Mouse (Mus musculus): Measurements from ENCODE around the gene Slc17a9. TPM values are rescaled to one million over a fixed set of nuclear protein-coding genes. Genes with fewer than 3 reads are reported as not detected.

Slc17a9 gene
- polyA plus RNA-seq (2016; fragmentation: Nextera tagmentation; extraction: Ambion mirVana), result 0.43 and 0.52 TPM in 2 replicates

DNA sequence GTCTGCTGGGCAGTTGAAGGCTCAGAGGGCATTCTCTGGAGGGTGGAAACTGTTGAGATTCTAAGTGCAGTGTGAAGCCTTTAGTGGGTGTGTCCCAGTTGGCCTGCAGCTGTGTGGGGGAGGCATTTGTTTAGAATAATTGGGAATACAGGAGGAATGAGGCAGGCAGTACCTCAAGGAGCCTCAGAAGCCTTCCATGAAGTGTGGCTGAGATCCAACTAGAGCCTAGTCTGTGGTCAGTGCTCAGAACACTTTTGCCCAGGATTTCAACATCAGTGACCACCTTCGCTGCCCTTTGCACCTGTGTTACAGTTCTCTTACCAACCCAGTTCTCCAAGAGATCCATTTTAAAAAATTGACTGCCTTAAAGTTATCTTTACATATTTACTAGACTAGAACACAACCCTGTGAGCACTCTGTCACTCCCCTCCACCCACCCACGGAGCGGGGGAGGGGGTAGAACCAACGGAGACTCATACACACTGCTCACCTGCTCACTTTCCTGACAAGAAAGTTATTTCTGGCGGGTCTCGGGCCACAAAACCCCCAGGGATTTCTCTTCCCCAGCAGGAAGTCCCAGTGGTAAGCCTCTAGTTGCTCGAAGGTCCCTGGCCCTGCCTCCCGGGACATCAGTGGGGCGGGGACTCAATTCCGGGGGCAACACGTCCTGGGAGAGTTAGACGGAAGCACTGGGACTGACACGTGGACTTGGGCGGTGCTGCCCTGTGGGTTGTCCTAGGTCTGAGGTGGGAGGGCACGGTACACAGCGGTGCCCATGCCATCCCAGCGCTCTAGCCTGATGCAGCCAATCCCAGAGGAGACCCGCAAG is at the start of gene Slc17a9:
TSS of gene Slc17a9 (plus strand) at position 679 of the 829 bp plus-strand sequence.
- no peak for ATAC-seq (ENCODE audit: low FRiP score, low read depth)
- peaks cover 5% of the 10 kb centered on the region; the same call in 1 of the 2 replicates for H3K4me1 ChIP-seq
- H3K9ac ChIP-seq, result no peak within 1 kb of the TSS
- no peaks in the 10 kb centered on the region for H3K9me3 ChIP-seq
- H3K27ac ChIP-seq, result no peak within 1 kb of the TSS
- H3K4me2 ChIP-seq (replicated peaks), result no peak within 1 kb of the TSS
- WGBS, result 6% methylated on average over 18 of the region's 18 CpGs
- H3K36me3 ChIP-seq, result peaks cover 41% of the 10 kb centered on the region
- H3K27me3 ChIP-seq (replicated peaks), result peaks cover 2% of the 10 kb centered on the region; the same call in 1 of the 2 replicates
- H3K4me3 ChIP-seq, result no peak within 1 kb of the TSS

- WGBS, result 92% methylated on average over 2 of the region's 2 CpGs
- Histone ChIP-seq H3K27me3 (replicated peaks) (no peaks in the 10 kb centered on the region), H3K27ac (no peak overlapping the region), H3K9ac (no peak overlapping the region), H3K4me2 (replicated peaks) (no peak overlapping the region), H3K36me3 (peaks cover 57% of the 10 kb centered on the region), H3K9me3 (no peaks in the 10 kb centered on the region), H3K4me1 (no peaks in the 10 kb centered on the region), H3K4me3 (no peak overlapping the region)
- ATAC-seq (ENCODE audit: low FRiP score, low read depth), result no peak
Observed at GRCm38 (mm10) chr2:180676706-180677105, 48.4 kb upstream of the Slc17a9 start.

- H3K9ac ChIP-seq, result no peak overlapping the region
- H3K4me1 ChIP-seq, result no peaks in the 10 kb centered on the region
- no peak overlapping the region for H3K4me3 ChIP-seq
- no peak overlapping the region for H3K4me2 ChIP-seq (replicated peaks)
- H3K9me3 ChIP-seq, result no peaks in the 10 kb centered on the region
- H3K36me3 ChIP-seq, result peaks cover 56% of the 10 kb centered on the region
- 24% methylated on average over 4 of the region's 4 CpGs for WGBS
- H3K27ac ChIP-seq, result no peak overlapping the region
- ATAC-seq (ENCODE audit: low FRiP score, low read depth), result peak; percentile 76
- no peaks in the 10 kb centered on the region for H3K27me3 ChIP-seq (replicated peaks)
Observed at GRCm38 (mm10) chr2:180678609-180679140, 46.4 kb upstream of the Slc17a9 start.

- Histone ChIP-seq H3K4me2 (replicated peaks) (no peak overlapping the region), H3K9ac (no peak overlapping the region), H3K27ac (no peak overlapping the region), H3K36me3 (peaks cover 67% of the 10 kb centered on the region), H3K4me1 (no peaks in the 10 kb centered on the region), H3K9me3 (no peaks in the 10 kb centered on the region), H3K4me3 (no peak overlapping the region), H3K27me3 (replicated peaks) (no peaks in the 10 kb centered on the region)
- ATAC-seq (ENCODE audit: low FRiP score, low read depth), result no peak
- WGBS, result 61% methylated on average over 2 of the region's 2 CpGs
Observed at GRCm38 (mm10) chr2:180681225-180681624, 43.8 kb upstream of the Slc17a9 start.

DNA sequence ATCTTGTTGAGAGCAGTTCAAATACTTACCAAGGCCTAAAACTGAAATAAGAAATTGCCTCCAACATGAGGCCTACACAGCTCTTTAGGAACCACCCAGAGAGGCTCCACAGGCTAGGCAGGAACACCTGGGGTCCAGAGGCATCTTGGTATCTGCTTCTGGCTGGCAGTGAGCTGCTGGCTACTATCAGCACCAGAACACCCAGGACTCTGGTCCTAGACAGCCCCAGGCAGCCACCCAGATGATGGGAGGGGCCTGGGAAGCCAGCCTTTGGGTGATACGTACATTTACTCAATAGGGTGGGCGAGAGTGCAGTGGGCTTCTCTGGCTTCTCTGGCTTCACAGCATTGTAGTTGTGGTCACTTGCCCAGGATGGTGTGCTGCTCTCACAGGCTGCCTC is 41.5 kb upstream of the Slc17a9 start:
- no peak for ATAC-seq (ENCODE audit: low FRiP score, low read depth)
- H3K9ac ChIP-seq, result no peak overlapping the region
- no peak overlapping the region for H3K4me2 ChIP-seq (replicated peaks)
- H3K4me3 ChIP-seq, result no peak overlapping the region
- no peaks in the 10 kb centered on the region for H3K27me3 ChIP-seq (replicated peaks)
- WGBS, result 85% methylated on average over 2 of the region's 2 CpGs
- H3K27ac ChIP-seq, result no peak overlapping the region
- H3K4me1 ChIP-seq, result no peaks in the 10 kb centered on the region
- H3K9me3 ChIP-seq, result no peaks in the 10 kb centered on the region
- H3K36me3 ChIP-seq, result peaks cover 89% of the 10 kb centered on the region

GRCm38 (mm10) chr2:180684031-180684430 is 41.0 kb upstream of the Slc17a9 start:
- peaks cover 91% of the 10 kb centered on the region for H3K36me3 ChIP-seq
- H3K27me3 ChIP-seq (replicated peaks), result no peaks in the 10 kb centered on the region
- ATAC-seq (ENCODE audit: low FRiP score, low read depth), result no peak
- H3K9me3 ChIP-seq, result no peaks in the 10 kb centered on the region
- no peak overlapping the region for H3K27ac ChIP-seq
- no peak overlapping the region for H3K4me3 ChIP-seq
- H3K4me1 ChIP-seq, result no peaks in the 10 kb centered on the region
- 94% methylated on average over 4 of the region's 4 CpGs for WGBS
- no peak overlapping the region for H3K4me2 ChIP-seq (replicated peaks)
- H3K9ac ChIP-seq, result no peak overlapping the region

DNA sequence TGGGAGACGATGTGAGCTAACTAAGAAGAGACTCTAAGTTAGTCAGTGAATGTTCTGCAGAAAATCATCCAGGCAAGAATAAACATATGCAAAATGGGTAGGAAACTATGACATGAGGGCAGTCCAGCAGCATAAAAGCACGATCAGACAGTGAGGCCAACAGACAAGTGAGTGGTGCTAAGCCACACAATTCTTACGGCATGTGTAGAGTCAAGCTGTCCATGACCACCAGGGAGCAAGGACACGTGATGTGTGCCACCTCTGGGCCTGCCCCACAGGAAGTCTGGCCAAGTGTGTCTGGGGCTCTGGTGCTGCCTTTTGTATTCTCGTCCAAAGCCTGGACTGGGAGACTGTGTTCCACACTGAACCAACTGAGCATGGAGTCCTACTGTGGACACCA is 35.2 kb upstream of the Slc17a9 start:
- peaks cover 11% of the 10 kb centered on the region; the same call in 1 of the 2 replicates for H3K4me1 ChIP-seq
- no peak overlapping the region for H3K27ac ChIP-seq
- ATAC-seq (ENCODE audit: low FRiP score, low read depth), result no peak
- H3K27me3 ChIP-seq (replicated peaks), result no peaks in the 10 kb centered on the region
- no peak overlapping the region for H3K4me2 ChIP-seq (replicated peaks)
- H3K4me3 ChIP-seq, result no peak overlapping the region
- H3K36me3 ChIP-seq, result peaks cover 60% of the 10 kb centered on the region
- H3K9me3 ChIP-seq, result no peaks in the 10 kb centered on the region
- H3K9ac ChIP-seq, result no peak overlapping the region
- WGBS, result 92% methylated on average over 5 of the region's 5 CpGs

DNA sequence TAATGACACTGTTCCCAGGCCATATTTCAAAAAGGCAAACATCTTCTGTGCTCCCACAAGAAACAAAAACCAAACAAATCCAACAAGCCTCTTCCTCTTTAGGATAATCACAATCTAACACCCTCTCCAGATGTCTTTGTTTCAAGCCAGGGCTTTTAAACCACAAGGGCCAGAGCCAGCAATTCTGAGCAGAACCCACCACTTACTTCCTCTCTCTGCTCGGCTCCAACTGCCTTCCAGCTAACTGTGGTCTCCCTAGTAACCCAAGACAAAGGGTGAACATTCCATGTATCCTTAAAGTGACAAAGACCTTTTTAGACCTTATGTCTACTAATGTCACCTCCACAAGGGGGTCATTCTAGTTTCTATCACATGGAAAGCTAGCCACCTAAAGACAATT is 32.4 kb upstream of the Slc17a9 start:
- Histone ChIP-seq H3K27ac (0 out of 2 replicates have a peak overlapping the region, but pooled peaks have one; percentile 50), H3K36me3 (peaks cover 33% of the 10 kb centered on the region), H3K4me2 (replicated peaks) (peak overlapping the region; percentile 39), H3K27me3 (replicated peaks) (no peaks in the 10 kb centered on the region), H3K4me3 (no peak overlapping the region), H3K9me3 (no peaks in the 10 kb centered on the region), H3K4me1 (peaks cover 11% of the 10 kb centered on the region; the same call in 1 of the 2 replicates), H3K9ac (0 out of 2 replicates have a peak overlapping the region, but pooled peaks have one; percentile 17)
- 0% methylated on average over 1 of the region's 1 CpGs for WGBS
- ATAC-seq (ENCODE audit: low FRiP score, low read depth), result peak; percentile 48; the same call in 1 of the 2 replicates

GRCm38 (mm10) chr2:180695176-180695575 is 29.9 kb upstream of the Slc17a9 start:
- Histone ChIP-seq H3K27me3 (replicated peaks) (no peaks in the 10 kb centered on the region), H3K9ac (no peak overlapping the region), H3K4me1 (peaks cover 21% of the 10 kb centered on the region), H3K9me3 (no peaks in the 10 kb centered on the region), H3K27ac (no peak overlapping the region), H3K36me3 (peaks cover 9% of the 10 kb centered on the region), H3K4me3 (no peak overlapping the region), H3K4me2 (replicated peaks) (no peak overlapping the region)
- WGBS, result 72% methylated on average over 2 of the region's 2 CpGs
- no peak for ATAC-seq (ENCODE audit: low FRiP score, low read depth)

- WGBS, result 80% methylated on average over 5 of the region's 5 CpGs
Observed at GRCm38 (mm10) chr2:180700457-180700856, 24.6 kb upstream of the Slc17a9 start.

DNA sequence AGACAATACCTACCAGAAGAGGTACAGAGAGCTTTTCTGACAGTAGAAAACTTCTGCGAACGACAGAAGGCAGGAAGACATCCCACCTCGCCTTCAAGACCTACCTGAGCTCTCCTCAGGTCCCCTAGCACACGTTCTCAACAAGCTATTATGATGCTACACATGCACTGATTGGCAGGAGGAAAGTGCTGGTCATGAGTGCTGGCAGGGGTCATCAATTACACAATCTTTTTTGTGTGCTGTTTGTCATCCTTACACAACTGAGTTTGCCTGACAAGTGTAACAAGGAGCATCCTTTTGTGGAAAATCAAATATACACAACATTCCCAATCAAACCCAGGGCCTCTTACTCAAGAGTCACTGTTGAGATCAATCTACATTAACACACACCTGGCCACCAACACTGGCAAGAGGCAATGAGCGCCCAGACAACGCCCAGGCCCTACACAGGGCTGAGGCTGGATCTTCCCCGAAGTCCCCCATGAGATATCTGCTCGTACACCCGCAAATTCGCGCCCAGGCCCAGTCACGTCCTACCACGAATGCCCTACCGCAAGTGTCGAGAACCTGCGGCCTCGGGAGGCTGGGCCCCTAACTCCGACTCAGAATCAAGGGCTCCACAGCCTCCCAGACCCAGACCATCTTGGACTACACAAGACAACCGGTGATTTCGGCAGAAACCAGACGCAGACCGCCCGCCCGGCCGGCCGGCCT is 23.9 kb upstream of the Slc17a9 start:
- no peaks in the 10 kb centered on the region for H3K9me3 ChIP-seq
- no peaks in the 10 kb centered on the region for H3K36me3 ChIP-seq
- peak overlapping the region; percentile 88 for H3K4me3 ChIP-seq
- peak overlapping the region; percentile 81 for H3K4me2 ChIP-seq (replicated peaks)
- H3K4me1 ChIP-seq, result peaks cover 30% of the 10 kb centered on the region
- peak overlapping the region; percentile 93 for H3K9ac ChIP-seq
- ATAC-seq (ENCODE audit: low FRiP score, low read depth), result peak; percentile 54
- peak overlapping the region; percentile 80 for H3K27ac ChIP-seq
- no peaks in the 10 kb centered on the region for H3K27me3 ChIP-seq (replicated peaks)
- WGBS, result 7% methylated on average over 26 of the region's 26 CpGs

More at GRCm38 (mm10) chr2:180700457-180700856, 24.6 kb upstream of the Slc17a9 start:
- Histone ChIP-seq H3K27me3 (replicated peaks) (no peaks in the 10 kb centered on the region), H3K4me2 (replicated peaks) (peak overlapping the region; percentile 81), H3K9ac (peak overlapping the region; percentile 93; the same call in 1 of the 2 replicates), H3K36me3 (no peaks in the 10 kb centered on the region), H3K4me1 (peaks cover 30% of the 10 kb centered on the region), H3K27ac (no peak overlapping the region), H3K9me3 (no peaks in the 10 kb centered on the region), H3K4me3 (peak overlapping the region; percentile 88; the same call in 1 of the 2 replicates)
- ATAC-seq (ENCODE audit: low FRiP score, low read depth), result no peak
